Mouse (Mus musculus): ENCODE results near the gene Slc1a3. TPM values are rescaled to one million over a fixed set of nuclear protein-coding genes. Genes with fewer than 3 reads are reported as not detected.

The Slc1a3 gene
- polyA plus RNA-seq, 1 experiment from 2014 or later: 25.2 TPM

DNA sequence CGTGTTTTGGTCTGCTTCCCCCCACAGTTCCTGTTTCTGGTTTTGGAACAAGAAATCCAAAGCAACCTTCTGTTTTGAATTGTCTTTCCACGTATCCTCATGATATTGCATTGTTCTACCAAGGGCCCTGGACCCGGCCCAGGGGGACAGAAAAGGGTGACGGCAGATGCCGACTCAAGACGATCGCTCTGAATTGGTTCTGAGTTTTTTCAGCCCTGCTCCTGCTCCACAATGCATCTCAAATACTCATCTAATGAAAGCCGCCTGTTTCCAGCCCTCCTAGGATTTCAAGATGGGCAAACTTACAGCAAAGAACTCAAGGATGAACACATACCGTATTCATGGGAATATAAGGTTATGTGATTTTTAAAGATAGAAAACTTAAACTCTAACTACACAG is 55.3 kb downstream of the Slc1a3 start:
- H3K36me3 ChIP-seq (ENCODE audit: control insufficient read depth, insufficient read depth, low read length): no peaks in the 10 kb centered on the region
- no peaks in the 10 kb centered on the region for H3K27me3 ChIP-seq (ENCODE audit: control insufficient read depth, insufficient read depth, low read depth, low read length)
- 0 out of 2 replicates have a peak overlapping the region, but pooled peaks have one; percentile 36 for H3K9ac ChIP-seq (ENCODE audit: low read length)
- 40% methylated on average over 9 of the region's 9 CpGs for WGBS
- ATAC-seq (ENCODE audit: low read depth): no peak
- peak overlapping the region; percentile 27; the same call in 1 of the 2 replicates for H3K4me2 ChIP-seq (ENCODE audit: low read depth, low read length)
- no peaks in the 10 kb centered on the region for H3K9me3 ChIP-seq (ENCODE audit: control insufficient read depth, low read length)
- H3K27ac ChIP-seq (ENCODE audit: low read length): peak overlapping the region; percentile 37; the same call in 1 of the 2 replicates
- no peak overlapping the region for H3K4me3 ChIP-seq (ENCODE audit: low read length)
- peaks cover 20% of the 10 kb centered on the region for H3K4me1 ChIP-seq (replicated peaks; ENCODE audit: control insufficient read depth, insufficient read depth, low read length)

DNA sequence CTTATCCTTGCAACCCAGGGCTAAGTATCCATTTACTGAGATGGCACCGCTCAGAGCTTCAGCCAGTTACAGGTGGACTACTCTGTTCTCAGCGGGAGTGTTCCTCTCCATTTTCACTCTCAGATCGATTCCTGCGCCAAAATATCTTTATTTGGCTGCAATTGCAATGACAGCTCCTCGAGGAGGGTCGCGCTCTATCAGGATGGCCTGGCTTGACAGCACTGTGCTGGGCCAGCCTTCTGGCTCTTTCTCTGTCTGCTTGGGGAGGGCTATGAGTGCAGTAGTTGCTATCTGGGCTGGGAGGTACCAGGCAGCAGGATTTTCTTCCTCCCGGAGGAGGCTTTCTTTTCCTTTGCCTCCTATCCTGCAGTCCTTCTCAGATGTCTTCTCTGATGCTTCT is 57.9 kb downstream of the Slc1a3 start:
- Histone ChIP-seq H3K27ac (ENCODE audit: low read length) (no peak overlapping the region), H3K27me3 (ENCODE audit: control insufficient read depth, insufficient read depth, low read depth, low read length) (no peaks in the 10 kb centered on the region), H3K9ac (ENCODE audit: low read length) (no peak overlapping the region), H3K36me3 (ENCODE audit: control insufficient read depth, insufficient read depth, low read length) (no peaks in the 10 kb centered on the region), H3K4me2 (ENCODE audit: low read depth, low read length) (no peak overlapping the region), H3K9me3 (ENCODE audit: control insufficient read depth, low read length) (no peaks in the 10 kb centered on the region), H3K4me1 (replicated peaks; ENCODE audit: control insufficient read depth, insufficient read depth, low read length) (peaks cover 4% of the 10 kb centered on the region; the same call in 1 of the 2 replicates), H3K4me3 (ENCODE audit: low read length) (no peak overlapping the region)
- ATAC-seq (ENCODE audit: low read depth): no peak
- 86% methylated on average over 8 of the region's 8 CpGs for WGBS

DNA sequence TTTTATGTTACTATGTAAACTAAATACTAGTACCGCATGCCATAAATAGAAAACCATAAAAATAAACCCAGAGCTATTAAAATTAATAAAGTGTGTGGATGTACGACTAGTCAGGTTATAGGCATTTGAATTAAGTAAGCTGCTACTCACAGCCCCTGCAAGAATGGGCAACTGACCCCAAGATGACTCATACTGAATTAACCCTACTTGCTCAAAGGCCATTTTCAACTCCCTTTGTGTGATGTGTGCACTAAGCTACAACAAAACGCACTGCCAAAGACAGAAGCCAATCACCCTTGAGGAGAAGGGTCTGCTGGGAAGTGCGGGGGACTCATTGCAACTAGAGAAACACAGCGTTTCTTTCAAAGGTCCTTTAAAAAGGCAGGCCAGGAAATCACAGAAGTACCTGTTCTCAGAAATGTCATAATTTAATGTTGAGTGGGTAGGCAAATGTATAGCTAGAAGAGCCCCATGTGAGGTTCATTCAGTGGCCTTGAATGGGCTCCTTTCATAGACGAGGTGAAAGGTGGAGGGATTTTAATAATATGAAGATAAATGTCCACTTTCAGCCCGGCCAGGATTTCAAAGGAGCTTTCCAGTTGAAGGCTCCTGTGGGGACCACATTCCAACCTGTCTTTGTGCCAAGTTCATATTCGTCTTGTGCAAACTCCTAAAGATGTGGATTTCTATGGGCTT is 66.4 kb downstream of the Slc1a3 start:
- H3K27ac ChIP-seq (ENCODE audit: low read length): peak overlapping the region; percentile 76; the same call in 1 of the 2 replicates

DNA sequence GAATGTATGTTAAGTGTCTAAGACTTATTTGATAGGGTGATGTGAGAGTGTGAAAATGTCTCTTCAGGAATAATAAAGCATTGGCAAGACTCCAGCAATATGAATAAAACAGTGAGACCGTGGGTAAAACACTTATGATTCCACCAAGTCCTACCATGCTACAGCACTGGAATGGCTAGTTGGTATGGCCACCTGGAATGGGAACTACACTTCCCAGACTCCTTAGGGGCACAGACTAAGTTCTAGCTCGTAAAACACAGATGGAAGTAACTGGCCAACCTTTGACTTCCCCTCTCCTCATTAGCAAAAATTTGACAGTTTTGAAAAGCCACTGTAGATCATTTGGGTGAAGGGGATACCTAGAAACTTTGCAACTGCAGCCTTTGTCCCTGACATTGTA is 70.7 kb downstream of the Slc1a3 start:
- H3K4me1 ChIP-seq (replicated peaks; ENCODE audit: control insufficient read depth, insufficient read depth, low read length): no peaks in the 10 kb centered on the region
- H3K4me2 ChIP-seq (ENCODE audit: low read depth, low read length): no peak overlapping the region
- no peak overlapping the region for H3K4me3 ChIP-seq (ENCODE audit: low read length)
- WGBS: 47% methylated on average over 2 of the region's 2 CpGs
- H3K9me3 ChIP-seq (ENCODE audit: control insufficient read depth, low read length): no peaks in the 10 kb centered on the region
- H3K27ac ChIP-seq (ENCODE audit: low read length): no peak overlapping the region
- H3K9ac ChIP-seq (ENCODE audit: low read length): no peak overlapping the region
- H3K27me3 ChIP-seq (ENCODE audit: control insufficient read depth, insufficient read depth, low read depth, low read length): no peaks in the 10 kb centered on the region
- ATAC-seq (ENCODE audit: low read depth): no peak
- peaks cover 4% of the 10 kb centered on the region; the same call in 1 of the 2 replicates for H3K36me3 ChIP-seq (ENCODE audit: control insufficient read depth, insufficient read depth, low read length)

More for the DNA sequence above, 66.4 kb downstream of the Slc1a3 start:
- no peak overlapping the region for H3K9ac ChIP-seq (ENCODE audit: low read length)
- peaks cover 4% of the 10 kb centered on the region; the same call in 1 of the 2 replicates for H3K36me3 ChIP-seq (ENCODE audit: control insufficient read depth, insufficient read depth, low read length)
- peak; percentile 76 for ATAC-seq (ENCODE audit: low read depth)
- WGBS: 45% methylated on average over 8 of the region's 8 CpGs
- no peak overlapping the region for H3K4me2 ChIP-seq (ENCODE audit: low read depth, low read length)
- H3K9me3 ChIP-seq (ENCODE audit: control insufficient read depth, low read length): no peaks in the 10 kb centered on the region
- 0 out of 2 replicates have a peak, but pooled peaks cover 2% of the 10 kb centered on the region for H3K4me1 ChIP-seq (replicated peaks; ENCODE audit: control insufficient read depth, insufficient read depth, low read length)
- H3K4me3 ChIP-seq (ENCODE audit: low read length): no peak overlapping the region
- no peaks in the 10 kb centered on the region for H3K27me3 ChIP-seq (ENCODE audit: control insufficient read depth, insufficient read depth, low read depth, low read length)

DNA sequence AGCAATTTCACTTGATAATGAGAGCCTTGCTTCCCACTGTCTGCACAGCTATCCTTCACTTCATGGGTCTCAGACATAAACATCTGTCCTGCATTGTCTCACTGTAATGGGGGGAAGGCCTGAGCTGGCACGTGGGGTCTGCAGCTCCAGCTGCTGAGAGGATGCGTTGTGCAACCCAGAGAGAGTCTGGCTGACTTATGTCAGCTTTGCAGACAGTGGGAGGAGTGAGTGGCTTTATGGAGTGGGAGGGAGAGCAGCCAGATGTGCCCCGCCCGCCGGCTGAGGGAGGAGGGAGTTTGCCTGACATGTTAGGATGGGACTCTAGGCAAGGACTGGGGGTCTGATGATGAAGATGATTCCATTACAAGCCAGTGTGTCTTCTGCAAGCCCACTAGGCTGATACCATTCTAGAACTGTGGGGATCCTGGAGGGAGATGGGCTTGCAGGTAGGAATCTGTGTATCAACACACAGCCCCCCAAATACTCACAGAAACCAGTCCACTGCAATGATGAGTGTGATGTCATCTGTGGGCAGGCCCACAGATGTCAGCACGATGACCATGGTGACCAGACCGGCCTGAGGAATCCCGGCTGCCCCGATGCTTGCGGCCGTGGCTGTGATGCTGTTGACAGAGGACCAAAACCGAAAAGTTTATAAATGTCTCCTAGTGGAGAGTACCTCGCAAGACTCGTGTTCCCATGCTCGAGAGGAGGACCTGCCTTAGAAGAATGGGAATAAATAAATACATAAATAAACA is 71.8 kb downstream of the Slc1a3 start:
- H3K9ac ChIP-seq (ENCODE audit: low read length): no peak overlapping the region
- H3K4me1 ChIP-seq (replicated peaks; ENCODE audit: control insufficient read depth, insufficient read depth, low read length): no peaks in the 10 kb centered on the region
- H3K27me3 ChIP-seq (ENCODE audit: control insufficient read depth, insufficient read depth, low read depth, low read length): no peaks in the 10 kb centered on the region
- peak overlapping the region; percentile 61 for H3K27ac ChIP-seq (ENCODE audit: low read length)
- peaks cover 4% of the 10 kb centered on the region; the same call in 1 of the 2 replicates for H3K36me3 ChIP-seq (ENCODE audit: control insufficient read depth, insufficient read depth, low read length)
- no peak overlapping the region for H3K4me3 ChIP-seq (ENCODE audit: low read length)
- no peaks in the 10 kb centered on the region for H3K9me3 ChIP-seq (ENCODE audit: control insufficient read depth, low read length)
- WGBS: 53% methylated on average over 15 of the region's 15 CpGs
- ATAC-seq (ENCODE audit: low read depth): peak; percentile 98
- H3K4me2 ChIP-seq (ENCODE audit: low read depth, low read length): no peak overlapping the region

DNA sequence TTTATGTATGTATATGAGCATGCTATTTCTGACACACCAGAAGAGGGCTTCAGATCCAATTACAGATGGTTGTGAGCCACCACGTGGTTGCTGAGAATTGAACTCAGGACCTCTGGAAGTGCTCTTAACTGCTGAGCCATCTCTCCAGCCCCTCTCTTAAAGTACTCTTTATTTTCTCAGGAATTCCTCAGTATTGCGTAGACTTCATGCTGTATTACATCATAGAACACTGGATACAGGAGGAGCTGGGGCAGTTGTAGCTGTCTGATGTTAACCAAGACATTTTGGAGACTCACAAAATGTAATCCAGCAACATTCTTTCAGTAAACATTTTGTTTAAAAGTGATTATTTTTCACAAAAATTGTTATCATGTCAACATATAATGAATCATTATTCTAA is 73.3 kb downstream of the Slc1a3 start:
- WGBS: 52% methylated on average over 2 of the region's 2 CpGs
- no peak overlapping the region for H3K9ac ChIP-seq (ENCODE audit: low read length)
- H3K9me3 ChIP-seq (ENCODE audit: control insufficient read depth, low read length): no peaks in the 10 kb centered on the region
- no peaks in the 10 kb centered on the region for H3K36me3 ChIP-seq (ENCODE audit: control insufficient read depth, insufficient read depth, low read length)
- ATAC-seq (ENCODE audit: low read depth): no peak
- no peaks in the 10 kb centered on the region for H3K27me3 ChIP-seq (ENCODE audit: control insufficient read depth, insufficient read depth, low read depth, low read length)
- H3K4me3 ChIP-seq (ENCODE audit: low read length): no peak overlapping the region
- no peak overlapping the region for H3K27ac ChIP-seq (ENCODE audit: low read length)
- no peak overlapping the region for H3K4me2 ChIP-seq (ENCODE audit: low read depth, low read length)
- no peaks in the 10 kb centered on the region for H3K4me1 ChIP-seq (replicated peaks; ENCODE audit: control insufficient read depth, insufficient read depth, low read length)

DNA sequence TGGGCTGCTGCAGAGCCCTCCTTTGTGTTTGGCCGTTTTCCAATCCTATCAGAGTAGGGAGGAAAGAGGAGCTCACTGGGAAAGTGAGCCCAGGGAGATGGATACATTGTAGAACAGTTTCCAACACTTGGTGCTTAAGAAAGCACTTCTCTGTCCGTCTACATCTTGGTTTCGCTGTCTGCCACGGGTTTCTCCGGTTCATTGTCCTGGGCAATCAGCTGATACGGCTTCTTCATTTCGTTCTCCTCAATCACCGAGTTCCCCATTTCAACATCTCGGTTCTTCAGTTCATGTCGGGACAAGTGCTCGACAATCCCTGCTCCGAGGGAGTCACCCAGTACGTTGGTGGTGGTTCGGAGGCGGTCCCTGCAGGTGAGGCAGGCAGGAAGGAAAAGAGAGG is 74.6 kb downstream of the Slc1a3 start:
- Histone ChIP-seq H3K9me3 (ENCODE audit: control insufficient read depth, low read length) (no peaks in the 10 kb centered on the region), H3K36me3 (ENCODE audit: control insufficient read depth, insufficient read depth, low read length) (no peaks in the 10 kb centered on the region), H3K9ac (ENCODE audit: low read length) (no peak overlapping the region), H3K4me3 (ENCODE audit: low read length) (no peak overlapping the region), H3K27ac (ENCODE audit: low read length) (no peak overlapping the region), H3K4me1 (replicated peaks; ENCODE audit: control insufficient read depth, insufficient read depth, low read length) (no peaks in the 10 kb centered on the region), H3K27me3 (ENCODE audit: control insufficient read depth, insufficient read depth, low read depth, low read length) (no peaks in the 10 kb centered on the region), H3K4me2 (ENCODE audit: low read depth, low read length) (no peak overlapping the region)
- ATAC-seq (ENCODE audit: low read depth): no peak
- WGBS: 91% methylated on average over 15 of the region's 15 CpGs

DNA sequence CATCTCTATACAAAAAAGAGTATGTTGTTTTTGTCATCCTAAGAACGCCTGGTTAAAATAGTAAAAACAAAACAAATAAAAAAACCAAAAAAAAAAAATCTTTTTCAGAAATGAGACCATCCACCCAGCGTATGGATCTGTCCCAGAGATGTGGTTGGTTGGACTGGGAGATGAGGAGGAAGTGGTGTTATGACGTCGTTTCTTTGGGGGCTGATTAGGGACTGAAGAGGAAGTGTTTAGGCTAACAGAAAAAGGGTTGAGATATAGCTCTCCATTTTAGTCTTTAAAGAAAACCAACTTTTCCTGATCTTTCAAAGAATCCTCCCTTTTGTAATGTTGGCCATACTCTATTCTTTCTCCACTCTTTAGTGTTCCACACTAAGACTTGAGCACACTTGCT is 75.8 kb downstream of the Slc1a3 start:
- Histone ChIP-seq H3K4me2 (ENCODE audit: low read depth, low read length) (no peak overlapping the region), H3K9ac (ENCODE audit: low read length) (no peak overlapping the region), H3K27ac (ENCODE audit: low read length) (no peak overlapping the region), H3K9me3 (ENCODE audit: control insufficient read depth, low read length) (no peaks in the 10 kb centered on the region), H3K4me3 (ENCODE audit: low read length) (no peak overlapping the region), H3K4me1 (replicated peaks; ENCODE audit: control insufficient read depth, insufficient read depth, low read length) (no peaks in the 10 kb centered on the region; the same call in 1 of the 2 replicates), H3K27me3 (ENCODE audit: control insufficient read depth, insufficient read depth, low read depth, low read length) (no peaks in the 10 kb centered on the region), H3K36me3 (ENCODE audit: control insufficient read depth, insufficient read depth, low read length) (no peaks in the 10 kb centered on the region)
- 73% methylated on average over 4 of the region's 4 CpGs for WGBS
- no peak for ATAC-seq (ENCODE audit: low read depth)

DNA sequence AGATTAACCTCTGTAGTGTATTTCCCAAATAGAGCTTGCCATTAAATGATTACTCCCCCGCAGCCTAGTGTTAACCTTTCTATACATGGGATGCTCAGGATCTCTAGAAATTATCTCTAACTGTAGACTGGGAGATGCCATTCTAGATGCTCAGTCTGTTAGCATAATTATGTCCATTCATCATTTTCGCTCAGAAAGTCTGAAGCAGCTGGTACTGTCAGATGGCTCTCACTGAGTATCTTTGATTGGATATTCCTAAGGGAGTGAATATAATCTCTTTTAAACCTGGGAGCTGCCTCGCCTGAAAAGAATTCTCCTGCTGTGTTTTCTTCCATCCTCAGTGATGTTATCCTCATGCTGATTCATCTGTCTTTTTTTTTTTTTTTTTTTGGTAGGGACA is 76.2 kb downstream of the Slc1a3 start:
- Histone ChIP-seq H3K4me3 (ENCODE audit: low read length) (no peak overlapping the region), H3K4me2 (ENCODE audit: low read depth, low read length) (no peak overlapping the region), H3K27me3 (ENCODE audit: control insufficient read depth, insufficient read depth, low read depth, low read length) (no peaks in the 10 kb centered on the region), H3K4me1 (replicated peaks; ENCODE audit: control insufficient read depth, insufficient read depth, low read length) (no peaks in the 10 kb centered on the region; the same call in 1 of the 2 replicates), H3K27ac (ENCODE audit: low read length) (no peak overlapping the region), H3K36me3 (ENCODE audit: control insufficient read depth, insufficient read depth, low read length) (no peaks in the 10 kb centered on the region), H3K9me3 (ENCODE audit: control insufficient read depth, low read length) (no peaks in the 10 kb centered on the region), H3K9ac (ENCODE audit: low read length) (no peak overlapping the region)
- no peak for ATAC-seq (ENCODE audit: low read depth)
- 89% methylated on average over 3 of the region's 3 CpGs for WGBS
